Mouse (Mus musculus): Measurements from ENCODE around the gene Gm49403. TPM values are rescaled to one million over a fixed set of nuclear protein-coding genes. Genes with fewer than 3 reads are reported as not detected.

The Gm49403 gene
- polyA plus RNA-seq, 1 experiment, result not detected

GRCm38 (mm10) chr19:8921741-8922140 lies 38.0 kb downstream of the Gm49403 start:
- Histone ChIP-seq H3K4me3 (ENCODE audit: control insufficient read depth, insufficient read depth, low read length) (no peak overlapping the region), H3K36me3 (ENCODE audit: control insufficient read depth, insufficient read depth, low read length) (no peaks in the 10 kb centered on the region), H3K27me3 (ENCODE audit: control insufficient read depth, insufficient read depth, low read length) (no peaks in the 10 kb centered on the region), H3K4me1 (replicated peaks; ENCODE audit: control insufficient read depth, insufficient read depth, low read length) (peaks cover 5% of the 10 kb centered on the region; the same call in 1 of the 2 replicates), H3K27ac (ENCODE audit: control insufficient read depth, insufficient read depth, low read length) (no peak overlapping the region)
- DNase-seq, result no peak
- TF ChIP-seq POLR2A (IDR thresholded peaks at IDR 0.05; ENCODE audit: control insufficient read depth, extremely low read depth, insufficient read depth, low read length, poor library complexity), result no peak
- TF ChIP-seq CTCF (IDR thresholded peaks at IDR 0.05; ENCODE audit: borderline replicate concordance, control insufficient read depth, extremely low read depth, insufficient read depth, low read length, poor library complexity), result no peak
- 78% methylated on average over 9 of the region's 9 CpGs for WGBS

DNA sequence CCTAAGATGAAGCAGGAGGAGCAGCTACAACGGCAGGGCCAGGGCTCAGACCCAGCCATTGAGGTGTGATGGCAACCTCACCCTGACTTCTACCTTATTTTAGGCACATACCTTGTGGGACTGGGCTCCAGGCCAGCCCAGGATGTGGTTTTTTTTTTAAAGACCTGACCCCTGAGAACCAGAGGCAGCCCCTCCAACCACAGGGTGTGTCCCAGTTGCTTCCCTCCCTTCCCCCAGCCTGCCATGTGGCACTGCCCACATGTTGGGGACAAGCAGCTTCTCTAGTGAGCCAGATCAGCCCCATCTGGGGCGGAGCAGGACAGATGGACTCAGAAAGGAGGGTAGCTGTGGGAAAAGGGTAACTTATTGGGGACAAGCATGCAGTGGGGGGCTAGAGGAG lies 43.0 kb downstream of the Gm49403 start:
- WGBS, result 26% methylated on average over 2 of the region's 2 CpGs
- H3K27me3 ChIP-seq (ENCODE audit: control insufficient read depth, insufficient read depth, low read length), result no peaks in the 10 kb centered on the region
- TF ChIP-seq POLR2A (IDR thresholded peaks at IDR 0.05; ENCODE audit: control insufficient read depth, extremely low read depth, insufficient read depth, low read length, poor library complexity), result no peak
- no peak for TF ChIP-seq CTCF (IDR thresholded peaks at IDR 0.05; ENCODE audit: borderline replicate concordance, control insufficient read depth, extremely low read depth, insufficient read depth, low read length, poor library complexity)
- peaks cover 15% of the 10 kb centered on the region for H3K4me1 ChIP-seq (replicated peaks; ENCODE audit: control insufficient read depth, insufficient read depth, low read length)
- H3K27ac ChIP-seq (ENCODE audit: control insufficient read depth, insufficient read depth, low read length), result no peak overlapping the region
- H3K4me3 ChIP-seq (ENCODE audit: control insufficient read depth, insufficient read depth, low read length), result no peak overlapping the region
- no peaks in the 10 kb centered on the region for H3K36me3 ChIP-seq (ENCODE audit: control insufficient read depth, insufficient read depth, low read length)
- DNase-seq, result no peak

GRCm38 (mm10) chr19:8927891-8928525 lies 44.3 kb downstream of the Gm49403 start:
- no peaks in the 10 kb centered on the region for H3K27me3 ChIP-seq (ENCODE audit: control insufficient read depth, insufficient read depth, low read length)
- no peak overlapping the region for H3K27ac ChIP-seq (ENCODE audit: control insufficient read depth, insufficient read depth, low read length)
- 94% methylated on average over 12 of the region's 12 CpGs for WGBS
- H3K36me3 ChIP-seq (ENCODE audit: control insufficient read depth, insufficient read depth, low read length), result no peaks in the 10 kb centered on the region
- H3K4me1 ChIP-seq (replicated peaks; ENCODE audit: control insufficient read depth, insufficient read depth, low read length), result peaks cover 15% of the 10 kb centered on the region
- no peak for DNase-seq
- TF ChIP-seq POLR2A (IDR thresholded peaks at IDR 0.05; ENCODE audit: control insufficient read depth, extremely low read depth, insufficient read depth, low read length, poor library complexity), result no peak
- no peak for TF ChIP-seq CTCF (IDR thresholded peaks at IDR 0.05; ENCODE audit: borderline replicate concordance, control insufficient read depth, extremely low read depth, insufficient read depth, low read length, poor library complexity)
- no peak overlapping the region for H3K4me3 ChIP-seq (ENCODE audit: control insufficient read depth, insufficient read depth, low read length)

- no peak overlapping the region for H3K27ac ChIP-seq (ENCODE audit: control insufficient read depth, insufficient read depth, low read length)
- peaks cover 15% of the 10 kb centered on the region for H3K4me1 ChIP-seq (replicated peaks; ENCODE audit: control insufficient read depth, insufficient read depth, low read length)
- TF ChIP-seq CTCF (IDR thresholded peaks at IDR 0.05; ENCODE audit: borderline replicate concordance, control insufficient read depth, extremely low read depth, insufficient read depth, low read length, poor library complexity) (no peak), POLR2A (IDR thresholded peaks at IDR 0.05; ENCODE audit: control insufficient read depth, extremely low read depth, insufficient read depth, low read length, poor library complexity) (no peak; the same call in 1 of the 2 replicates)
- peaks cover 4% of the 10 kb centered on the region; the same call in 1 of the 2 replicates for H3K36me3 ChIP-seq (ENCODE audit: control insufficient read depth, insufficient read depth, low read length)
- no peak for DNase-seq
- no peaks in the 10 kb centered on the region for H3K27me3 ChIP-seq (ENCODE audit: control insufficient read depth, insufficient read depth, low read length)
- H3K4me3 ChIP-seq (ENCODE audit: control insufficient read depth, insufficient read depth, low read length), result peak overlapping the region; percentile 82; the same call in 1 of the 2 replicates
- WGBS, result 66% methylated on average over 16 of the region's 16 CpGs
Measured at GRCm38 (mm10) chr19:8928689-8929223, 45.0 kb downstream of the Gm49403 start.

- peak; percentile 91 for DNase-seq
- Histone ChIP-seq H3K36me3 (ENCODE audit: control insufficient read depth, insufficient read depth, low read length) (peaks cover 4% of the 10 kb centered on the region; the same call in 1 of the 2 replicates), H3K4me1 (replicated peaks; ENCODE audit: control insufficient read depth, insufficient read depth, low read length) (peaks cover 15% of the 10 kb centered on the region), H3K4me3 (ENCODE audit: control insufficient read depth, insufficient read depth, low read length) (peak within 1 kb of the TSS; percentile 82), H3K27ac (ENCODE audit: control insufficient read depth, insufficient read depth, low read length) (peak within 1 kb of the TSS; percentile 33; the same call in 1 of the 2 replicates), H3K27me3 (ENCODE audit: control insufficient read depth, insufficient read depth, low read length) (no peaks in the 10 kb centered on the region)
- TF ChIP-seq CTCF (IDR thresholded peaks at IDR 0.05; ENCODE audit: borderline replicate concordance, control insufficient read depth, extremely low read depth, insufficient read depth, low read length, poor library complexity), result peak; percentile 89
- TF ChIP-seq POLR2A (IDR thresholded peaks at IDR 0.05; ENCODE audit: control insufficient read depth, extremely low read depth, insufficient read depth, low read length, poor library complexity), result peak; percentile 40; the same call in 1 of the 2 replicates
- WGBS, result 2% methylated on average over 68 of the region's 74 CpGs
Measured at GRCm38 (mm10) chr19:8929224-8930088, 45.7 kb downstream of the Gm49403 start, which contains the start of the genes Rom1 and Eml3. Gene Rom1, minus strand, starts transcription at chr19:8929356. Gene Eml3, plus strand, starts transcription at chr19:8929552.

DNA sequence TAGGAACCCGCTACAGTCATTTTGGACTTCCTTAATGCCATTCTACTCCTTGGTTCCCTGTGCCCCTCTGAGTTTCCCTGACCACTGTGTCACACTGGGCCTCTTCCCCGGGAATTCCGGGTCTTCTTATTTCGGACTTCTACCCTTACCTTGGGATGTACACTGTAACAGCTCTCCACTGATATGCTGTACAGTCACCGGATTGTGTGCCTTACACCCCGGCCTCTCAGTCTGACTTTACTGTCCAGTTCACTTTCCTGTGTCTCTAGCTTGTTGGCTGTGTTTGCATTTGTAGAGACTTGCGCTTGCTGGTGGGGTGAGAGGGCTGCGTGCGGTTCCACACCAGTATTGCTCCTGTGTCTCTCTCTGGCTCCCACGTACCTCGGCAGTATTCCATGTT lies 46.4 kb downstream of the Gm49403 start:
- no peaks in the 10 kb centered on the region for H3K27me3 ChIP-seq (ENCODE audit: control insufficient read depth, insufficient read depth, low read length)
- WGBS, result 19% methylated on average over 11 of the region's 11 CpGs
- peak overlapping the region; percentile 82 for H3K4me3 ChIP-seq (ENCODE audit: control insufficient read depth, insufficient read depth, low read length)
- TF ChIP-seq CTCF (IDR thresholded peaks at IDR 0.05; ENCODE audit: borderline replicate concordance, control insufficient read depth, extremely low read depth, insufficient read depth, low read length, poor library complexity) (no peak), POLR2A (IDR thresholded peaks at IDR 0.05; ENCODE audit: control insufficient read depth, extremely low read depth, insufficient read depth, low read length, poor library complexity) (no peak)
- peaks cover 4% of the 10 kb centered on the region; the same call in 1 of the 2 replicates for H3K36me3 ChIP-seq (ENCODE audit: control insufficient read depth, insufficient read depth, low read length)
- no peak overlapping the region for H3K27ac ChIP-seq (ENCODE audit: control insufficient read depth, insufficient read depth, low read length)
- no peak for DNase-seq
- H3K4me1 ChIP-seq (replicated peaks; ENCODE audit: control insufficient read depth, insufficient read depth, low read length), result peaks cover 15% of the 10 kb centered on the region

All from thymus, adult 2 months (tissue).